Mouse (Mus musculus) embryonic facial prominence, embryonic 11.5 days (tissue): Measurements from ENCODE around the gene Fgfr2. TPM values are rescaled to one million over a fixed set of nuclear protein-coding genes. Genes with fewer than 3 reads are reported as not detected.

ENCODE experiments used
- ATAC-seq: fragments of 200-750 bp; cut with Nextera tagmentation; replicated peaks from 2 replicates; pipeline ENCODE4 v1.8.0; 2017; ENCODE audit warnings: low read depth; ENCODE audit not compliant: insufficient number of reproducible peaks, low FRiP score, low TSS enrichment
- DNase-seq: peaks from one replicate; pipeline ENCODE4 v3.0.0-alpha.2; 2015; ENCODE audit warnings: low spot score
- H3K27ac ChIP-seq: fragments of 300-500 bp; sonication (generic); replicated peaks from 2 replicates; pipeline ENCODE4 v1.5.1; 2014; ENCODE audit warnings: mild to moderate bottlenecking, low read depth, low read length, control low read depth
- H3K27me3 ChIP-seq: fragments of 300-500 bp; sonication (generic); 2 replicates; pipeline ENCODE4 v1.6.1; 2014; ENCODE audit warnings: mild to moderate bottlenecking, low read length, moderate library complexity, mixed read lengths; ENCODE audit not compliant: control insufficient read depth, insufficient read depth
- H3K36me3 ChIP-seq: fragments of 300-500 bp; sonication (generic); replicated peaks from 2 replicates; pipeline ENCODE4 v1.6.1; 2014; ENCODE audit warnings: low read depth, mild to moderate bottlenecking, low read length, moderate library complexity, mixed read lengths; ENCODE audit not compliant: control insufficient read depth, insufficient read depth
- H3K4me1 ChIP-seq: fragments of 300-500 bp; sonication (generic); 2 replicates; pipeline ENCODE4 v1.6.1; 2014; ENCODE audit warnings: low read length, mixed read lengths; ENCODE audit not compliant: control insufficient read depth, insufficient read depth
- H3K4me2 ChIP-seq: fragments of 300-500 bp; sonication (generic); 2 replicates; pipeline ENCODE4 v1.6.1; 2014; ENCODE audit warnings: low read depth, mild to moderate bottlenecking, control low read depth, low read length, moderate library complexity
- H3K4me3 ChIP-seq: fragments of 300-500 bp; sonication (generic); 2 replicates; pipeline ENCODE4 v1.5.1; 2014; ENCODE audit warnings: low read depth, low read length, control low read depth
- H3K9ac ChIP-seq: fragments of 300-500 bp; sonication (generic); replicated peaks from 2 replicates; pipeline ENCODE4 v1.6.1; 2014; ENCODE audit warnings: mild to moderate bottlenecking, control low read depth, low read length
- H3K9me3 ChIP-seq: fragments of 300-500 bp; sonication (generic); replicated peaks from 2 replicates; pipeline ENCODE4 v1.6.1; 2016; ENCODE audit warnings: mild to moderate bottlenecking, low read length, inconsistent platforms, mixed read lengths; ENCODE audit not compliant: control insufficient read depth
- WGBS: fragments of 180-500 bp; shearing (Covaris S2); extraction: QIAGEN DNeasy Blood & Tissue Kit; methylation state at CpG from one replicate; pipeline ENCODE4 v1.1.7; 2014; 5-methylcytosine and 5-hydroxymethylcytosine counted together
- microRNA-seq: library from miRNA; unstranded; fragments of <30 nt; microRNA quantifications from one replicate; pipeline ENCODE4, GENCODE M21; 2016; ENCODE audit warnings: borderline number of aligned reads
- polyA plus RNA-seq: library from polyadenylated mRNA; unstranded; fragments of >200 nt; fragmentation: Nextera tagmentation; extraction: Ambion mirVana; gene quantifications from 2 replicates; pipeline ENCODE4 v1.2.1, GENCODE M21; 2014

The Fgfr2 gene
- polyA plus RNA-seq, 1 experiment from 2014 or later: 75.6 TPM

DNA sequence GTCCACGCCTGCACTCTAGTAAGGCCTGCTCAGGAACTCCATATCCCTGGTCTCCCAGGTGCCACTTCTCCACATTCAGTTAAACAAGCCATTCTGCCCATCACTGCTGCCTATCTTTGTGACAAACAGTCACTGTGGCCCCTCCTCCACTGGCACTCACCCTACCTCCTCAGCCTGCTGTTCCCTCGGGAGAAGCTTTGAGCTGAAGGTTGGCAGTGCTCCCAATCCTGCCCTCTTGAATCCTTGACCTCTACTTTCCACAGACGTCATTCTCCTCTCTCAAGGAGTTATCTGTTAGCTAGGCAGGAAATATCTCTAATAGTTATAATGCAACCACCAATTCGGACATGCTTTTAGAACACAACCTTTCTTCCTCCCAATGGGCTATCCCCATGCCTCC, 3008.7 kb downstream of the Fgfr2 start:
- no peaks in the 10 kb centered on the region for H3K4me1 ChIP-seq
- H3K4me2 ChIP-seq: no peak overlapping the region
- no peaks in the 10 kb centered on the region for H3K27me3 ChIP-seq
- H3K36me3 ChIP-seq: no peaks in the 10 kb centered on the region
- no peak overlapping the region for H3K27ac ChIP-seq
- no peak overlapping the region for H3K4me3 ChIP-seq
- ATAC-seq (no peak), DNase-seq (no peak)
- no peaks in the 10 kb centered on the region for H3K9me3 ChIP-seq
- 80% methylated on average over 4 of the region's 4 CpGs for WGBS
- no peak overlapping the region for H3K9ac ChIP-seq

Small RNAs within 50 kb of the gene (microRNA-seq; reads per million reads assigned to microRNA genes)
- gene Mir7061: not detected

Other genes starting within 250 kb of the Fgfr2 start
- 17.4 and 19.2 TPM in 2 replicates for gene Zranb1, start 192.2 kb downstream of the Fgfr2 start, polyA plus RNA-seq
- 129 and 131 TPM in 2 replicates for gene Ctbp2, start 1.0 kb upstream of the Fgfr2 start, polyA plus RNA-seq